Mouse (Mus musculus) left cerebral cortex, adult 9 months (tissue): ENCODE measurements around the gene Nbea.
"Not testable (repeated sequence)": the region's sequence is repeated elsewhere in the genome, so short reads cannot be mapped to it uniquely, and the experiment has no call there.

Experiments used
- DNase-seq, 2 experiments: peaks; one replicate each; pipeline ENCODE4 v3.0.0; 2022; ENCODE audit warnings: low spot score in 2 of 2

Nbea gene

DNA sequence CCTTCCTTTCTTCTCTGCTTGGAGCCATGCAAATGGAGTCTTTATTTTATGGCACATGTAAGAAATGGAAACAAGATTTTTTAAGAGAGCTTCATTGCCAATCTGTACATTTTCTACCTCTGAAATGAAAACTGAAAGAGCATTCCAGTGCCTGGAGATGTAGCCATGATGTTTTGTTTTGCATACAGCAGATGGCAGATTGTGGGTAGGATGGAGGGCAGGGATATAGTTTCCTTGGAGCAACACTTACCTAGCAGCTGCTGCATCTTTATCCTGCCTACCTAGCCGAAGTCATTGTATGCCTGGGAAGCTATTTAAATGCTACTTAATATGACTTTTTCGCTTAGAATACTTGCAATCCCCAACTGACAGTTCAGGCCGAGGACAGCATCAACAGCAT is 518.8 kb downstream of the Nbea start:
- DNase-seq = peak in 1 of 2 experiments; percentile 50

DNA sequence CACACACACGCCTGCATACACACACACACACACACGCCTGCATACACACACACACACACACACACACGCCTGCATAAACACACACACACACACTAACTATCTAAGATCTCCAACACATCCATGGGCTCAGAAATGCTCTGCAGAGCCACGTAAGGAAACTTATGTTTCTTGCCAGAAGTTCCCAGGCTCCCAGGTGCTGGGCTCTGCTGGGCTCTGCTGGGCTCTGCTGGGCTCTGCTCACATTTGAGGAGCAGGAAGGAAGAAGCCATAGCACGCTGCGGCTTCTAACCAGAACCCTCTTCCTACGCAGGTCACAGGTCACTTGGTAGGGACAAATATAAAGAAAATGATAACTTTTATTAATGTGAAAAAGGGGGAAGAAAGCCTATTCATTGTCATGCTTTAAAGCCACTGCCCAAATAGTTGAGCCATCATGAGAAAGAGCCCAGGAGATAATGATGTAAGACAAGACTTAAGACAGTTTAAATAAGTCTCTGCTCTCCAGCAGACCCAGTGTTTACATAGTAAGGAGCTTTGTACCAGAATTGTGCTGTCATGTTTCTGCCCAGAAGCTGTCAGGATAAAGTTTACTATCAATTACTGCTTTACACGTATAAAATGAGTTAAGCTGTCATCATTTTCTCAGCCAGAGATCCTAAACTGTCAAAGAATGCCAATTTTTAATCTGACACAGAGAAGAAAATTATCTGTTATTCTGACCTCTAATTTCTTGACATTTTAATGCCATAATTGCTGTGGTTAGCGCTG is 521.6 kb downstream of the Nbea start:
- no peak for DNase-seq

DNA sequence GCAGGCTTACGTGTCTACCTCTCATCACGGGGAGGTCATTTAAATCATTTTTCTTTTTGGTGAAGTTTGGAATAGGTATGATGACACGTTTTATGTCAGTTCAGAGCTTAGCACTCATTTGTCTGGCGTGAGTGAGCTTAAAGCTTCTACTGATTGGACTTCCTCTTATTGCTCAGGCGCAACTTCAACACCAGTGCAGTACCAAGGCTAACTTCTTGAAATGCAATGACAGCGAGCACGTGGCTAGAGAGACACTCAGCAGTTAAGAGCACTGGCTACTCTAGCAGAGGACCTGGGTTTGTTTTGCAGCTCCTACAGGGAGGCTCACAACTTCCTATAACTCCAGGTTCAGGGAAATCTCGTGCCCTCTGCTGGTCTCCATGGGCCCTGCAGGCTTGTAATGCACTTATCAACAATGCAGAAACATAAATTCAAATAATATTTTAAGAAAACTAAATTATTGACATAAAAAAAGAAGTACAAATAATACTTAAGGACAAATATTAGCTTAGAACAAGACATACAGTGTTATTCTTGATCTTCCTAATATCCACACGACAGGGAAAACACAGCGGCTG is 523.2 kb downstream of the Nbea start:
- DNase-seq = no peak

DNA sequence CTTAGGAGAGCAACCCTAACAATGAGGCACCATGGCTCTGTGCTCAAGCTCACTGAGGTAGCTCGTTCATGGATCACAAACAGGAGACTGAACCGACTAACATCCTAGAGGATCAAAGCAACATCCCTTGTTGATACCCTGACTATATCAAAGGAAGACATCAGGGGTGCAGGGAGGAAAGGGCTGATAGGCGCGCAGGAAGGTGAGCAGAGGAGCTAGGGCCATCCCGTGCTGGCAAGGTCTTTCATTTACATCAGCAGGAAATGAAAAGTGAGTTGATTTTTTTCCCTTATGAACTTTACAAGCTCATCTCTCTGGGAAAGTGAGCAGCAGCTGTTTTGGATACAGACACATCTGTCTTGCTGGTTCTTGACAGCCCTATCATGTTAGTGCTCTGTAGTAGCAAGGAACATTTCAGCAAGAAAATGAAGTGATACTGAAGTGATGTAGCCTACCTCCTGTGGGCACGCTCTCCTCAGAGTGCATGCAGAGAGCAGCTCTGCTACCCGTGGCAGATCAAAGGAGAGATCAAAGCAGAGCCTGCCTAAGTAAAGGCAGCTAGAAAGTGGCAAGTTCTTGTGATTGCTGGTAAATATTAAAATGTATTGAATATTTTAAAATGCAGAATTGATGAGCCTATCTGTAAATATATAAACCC is 523.8 kb downstream of the Nbea start:
- no peak for DNase-seq

DNA sequence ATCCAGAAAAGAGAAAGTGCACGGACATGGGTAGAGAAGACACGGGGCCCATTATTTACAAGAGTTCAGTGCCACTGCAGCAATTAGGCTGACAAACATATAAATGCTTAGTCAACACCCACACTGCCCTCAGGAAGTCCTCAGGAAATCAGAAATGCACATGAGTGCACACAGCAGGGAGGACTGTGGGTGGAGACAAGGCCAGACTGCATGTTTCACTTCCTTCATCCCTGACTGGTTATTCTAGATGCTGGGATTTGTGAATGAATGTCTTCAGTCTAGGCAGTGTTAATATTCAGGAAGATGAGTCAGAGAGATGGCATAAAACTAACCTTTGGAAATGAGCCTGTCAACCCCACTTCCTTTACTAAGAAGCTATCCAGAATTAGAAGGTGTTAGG is 531.2 kb downstream of the Nbea start:
- DNase-seq = no peak

DNA sequence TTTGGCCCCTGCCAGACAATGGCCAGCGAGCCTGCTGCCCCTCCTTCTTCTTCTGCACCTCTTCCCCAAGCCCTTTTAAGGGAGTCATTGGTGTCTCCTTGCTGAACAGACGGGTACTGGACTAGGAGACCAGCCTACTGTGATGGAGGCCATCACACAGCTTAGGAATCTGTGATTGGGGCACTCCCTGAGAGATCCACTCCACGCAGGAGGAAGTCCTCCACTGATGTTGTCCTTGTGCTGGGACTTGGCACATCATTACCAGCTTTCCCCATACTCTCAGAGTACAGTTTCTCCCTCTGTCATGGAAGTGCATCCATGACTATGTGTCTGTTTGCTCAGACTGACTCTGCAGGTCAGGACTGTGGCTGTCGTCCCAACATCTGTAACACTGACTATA is 531.6 kb downstream of the Nbea start:
- no peak for DNase-seq

DNA sequence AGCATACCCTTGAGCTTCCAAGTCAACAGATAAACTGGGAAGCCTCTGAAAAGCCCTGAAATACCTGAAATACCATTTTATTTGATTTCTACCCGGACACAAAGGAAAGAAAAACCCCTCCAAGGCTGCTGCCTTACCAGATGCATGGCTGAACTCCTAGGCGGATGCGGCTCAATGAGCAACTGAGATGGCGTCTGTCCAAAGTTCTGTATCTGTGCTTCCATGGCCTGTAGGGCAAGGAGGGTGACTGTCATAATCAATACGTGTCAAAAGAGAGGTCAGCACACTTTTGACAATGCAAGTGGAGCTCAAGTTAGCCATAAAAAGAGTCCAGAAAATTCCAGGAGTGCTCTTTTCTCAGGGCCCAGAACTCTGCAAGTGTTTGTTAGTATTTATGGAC is 534.0 kb downstream of the Nbea start:
- no peak for DNase-seq

DNA sequence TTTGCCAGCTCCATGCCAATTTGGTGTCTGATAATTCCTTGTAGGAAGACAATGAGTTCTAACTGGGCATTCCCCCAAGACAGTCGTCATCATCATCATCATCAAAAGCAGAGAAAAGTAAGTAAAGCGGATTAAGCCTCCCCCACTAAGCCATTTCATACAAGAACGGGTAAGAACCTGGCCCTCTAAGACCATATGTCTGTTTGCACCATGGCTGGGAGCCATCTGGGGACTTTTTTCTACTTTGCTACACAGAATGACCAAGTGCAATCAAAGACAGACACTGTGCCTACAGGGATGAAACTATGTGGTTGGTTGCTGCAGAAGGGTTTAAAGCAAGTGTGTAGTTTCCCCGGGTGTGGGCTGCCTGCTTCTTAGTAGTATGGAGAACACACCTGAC is 535.2 kb downstream of the Nbea start:
- DNase-seq = no peak

DNA sequence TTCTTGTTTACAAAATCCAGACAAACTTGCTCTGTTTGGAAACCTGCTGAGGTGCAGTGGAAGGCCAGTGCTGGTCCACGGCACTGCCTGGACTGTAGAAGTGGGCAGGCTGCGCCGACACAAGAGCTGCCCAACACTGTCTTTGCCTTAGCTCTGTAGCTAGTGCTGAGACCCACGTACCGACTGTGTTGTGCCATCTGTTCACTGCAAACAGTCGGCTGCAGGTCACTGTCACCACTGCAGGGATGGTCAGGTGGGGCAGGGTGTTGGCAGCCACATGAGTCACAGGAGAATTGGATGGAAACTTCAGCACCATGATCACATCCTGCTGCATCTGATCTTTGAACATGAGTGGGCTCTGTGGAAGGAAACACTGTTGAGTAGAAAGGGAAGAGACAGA is 536.3 kb downstream of the Nbea start:
- DNase-seq = no peak

DNA sequence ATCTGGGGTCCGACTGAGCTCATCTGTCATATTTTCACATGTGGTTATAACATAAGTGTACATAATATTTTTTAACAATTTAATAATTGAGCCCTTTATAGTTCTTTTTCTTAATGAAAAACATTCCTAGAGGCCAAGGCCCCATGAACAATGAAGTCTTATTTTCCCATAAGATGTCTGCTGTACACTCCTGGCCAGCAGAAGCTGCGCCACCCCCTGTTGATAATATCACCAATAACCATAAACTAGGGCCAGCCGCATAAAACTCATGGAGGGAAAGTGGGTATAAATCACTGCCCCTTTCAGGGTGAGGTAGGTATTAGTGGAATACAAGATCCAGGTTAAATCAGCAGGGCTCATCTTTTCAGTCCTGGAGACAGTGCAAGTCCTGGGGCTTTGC is 537.1 kb downstream of the Nbea start:
- no peak for DNase-seq

DNA sequence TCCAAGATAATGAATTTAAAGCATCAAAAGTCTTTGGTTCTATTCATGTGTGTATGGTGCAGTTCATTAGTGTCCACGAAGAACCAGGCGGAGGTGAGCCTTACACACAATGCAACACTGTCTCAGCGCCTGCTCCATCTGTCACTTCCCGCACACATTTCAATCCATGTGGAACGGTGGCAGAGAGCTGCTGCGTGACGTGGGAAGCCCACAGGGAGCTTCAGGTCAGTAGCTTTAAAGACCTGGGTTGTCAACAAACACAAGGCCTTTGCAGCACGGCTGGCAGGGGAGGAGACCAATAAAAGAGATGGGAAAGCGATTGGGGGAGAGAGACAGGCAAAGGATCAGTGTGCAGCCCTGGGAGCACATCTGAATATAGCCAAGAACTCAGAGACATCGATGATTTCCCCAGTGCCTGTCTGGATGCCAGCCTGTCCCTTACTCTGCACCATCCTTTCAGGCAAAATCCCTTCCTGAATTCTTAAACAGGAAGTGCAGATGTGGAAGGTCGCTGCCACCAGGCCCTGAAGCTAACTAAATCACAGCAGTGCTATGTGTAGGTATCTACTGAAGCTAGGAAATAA is 539.4 kb downstream of the Nbea start:
- no peak for DNase-seq

DNA sequence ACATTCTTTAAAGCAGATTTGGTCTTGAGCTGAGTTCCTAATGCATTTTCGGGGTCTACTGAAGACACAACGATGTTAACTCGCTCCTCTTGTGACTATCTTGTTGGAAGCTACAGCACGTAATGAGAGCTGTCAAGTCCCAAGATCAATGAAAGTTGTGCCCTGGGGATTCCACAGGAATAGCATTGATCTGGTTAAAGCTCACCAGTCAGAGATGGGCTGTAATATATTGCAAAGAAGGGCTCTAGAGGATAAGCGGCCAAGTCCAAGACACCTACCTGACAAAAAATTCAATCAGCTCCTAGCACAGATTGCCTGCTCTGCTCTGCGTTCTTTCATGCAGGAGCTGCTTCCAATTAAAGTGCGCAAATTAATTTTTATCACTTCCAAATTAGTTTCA is 545.8 kb downstream of the Nbea start:
- no peak for DNase-seq

DNA sequence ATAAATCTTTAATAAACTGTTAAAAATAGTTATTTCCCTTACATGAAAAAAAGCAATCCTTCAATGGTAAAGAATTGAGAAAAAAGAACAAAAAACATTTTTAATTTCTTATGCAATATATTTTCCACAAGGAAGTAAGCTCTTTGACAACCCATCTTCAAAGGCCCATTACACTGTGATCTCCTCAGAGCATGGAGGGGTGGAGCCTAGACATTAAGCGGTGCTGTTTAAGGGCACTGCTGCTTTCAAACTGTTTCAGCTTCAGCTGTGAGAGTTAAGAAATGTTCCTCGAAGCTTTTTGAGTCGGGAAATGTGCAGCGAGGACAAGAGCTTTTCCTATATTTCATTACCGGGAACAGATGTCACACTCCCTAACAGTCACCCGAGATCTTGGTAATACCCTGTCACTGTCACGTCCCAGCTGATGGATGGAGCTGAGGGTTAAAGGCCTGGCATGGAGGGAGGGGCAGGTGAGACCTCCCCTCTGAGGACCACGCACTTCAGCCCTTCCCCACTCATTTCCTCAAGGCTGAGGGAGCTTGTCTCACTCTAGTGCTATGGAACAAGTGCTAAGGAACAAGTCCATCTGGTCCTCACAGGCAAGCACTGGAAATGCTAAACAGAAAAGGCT is 547.8 kb downstream of the Nbea start:
- DNase-seq = no peak

DNA sequence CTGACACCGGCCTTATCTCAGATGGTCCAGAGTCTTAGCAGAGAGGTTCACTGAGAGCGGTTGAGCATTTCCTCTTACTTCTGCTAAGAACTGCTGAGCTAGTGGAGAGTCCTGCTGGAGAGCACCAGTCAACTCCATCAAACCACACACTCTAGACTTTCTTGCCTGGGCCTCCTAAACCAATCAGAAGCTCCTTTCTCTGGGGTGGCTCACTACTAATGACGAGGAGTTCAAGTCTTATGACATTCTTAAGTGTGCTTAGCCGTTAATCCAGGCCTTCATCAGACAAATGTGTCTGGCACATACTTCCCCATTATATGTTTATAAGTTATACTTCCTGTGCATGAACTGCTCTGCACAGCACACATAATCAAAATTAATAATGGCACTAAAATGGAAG is 556.4 kb downstream of the Nbea start:
- DNase-seq = no peak

DNA sequence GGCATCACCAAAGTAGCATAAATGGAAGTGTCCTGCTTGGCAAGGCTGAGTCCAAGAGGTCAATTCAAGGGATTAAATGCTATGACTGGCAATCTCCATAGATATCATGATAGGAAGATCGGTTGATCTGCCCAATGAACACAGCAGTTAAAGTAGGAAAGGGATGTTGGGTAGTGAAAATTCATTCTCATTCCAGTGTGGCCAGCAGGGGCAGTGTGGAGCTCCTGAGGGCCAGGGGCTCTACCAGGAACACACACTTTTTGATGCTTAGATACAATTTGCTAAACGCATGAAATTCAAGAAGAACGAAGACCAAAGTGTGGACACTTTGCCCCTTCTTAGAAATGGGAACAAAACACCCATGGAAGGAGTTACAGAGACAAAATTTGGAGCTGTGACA is 561.5 kb downstream of the Nbea start:
- not testable (repeated sequence) for DNase-seq

DNA sequence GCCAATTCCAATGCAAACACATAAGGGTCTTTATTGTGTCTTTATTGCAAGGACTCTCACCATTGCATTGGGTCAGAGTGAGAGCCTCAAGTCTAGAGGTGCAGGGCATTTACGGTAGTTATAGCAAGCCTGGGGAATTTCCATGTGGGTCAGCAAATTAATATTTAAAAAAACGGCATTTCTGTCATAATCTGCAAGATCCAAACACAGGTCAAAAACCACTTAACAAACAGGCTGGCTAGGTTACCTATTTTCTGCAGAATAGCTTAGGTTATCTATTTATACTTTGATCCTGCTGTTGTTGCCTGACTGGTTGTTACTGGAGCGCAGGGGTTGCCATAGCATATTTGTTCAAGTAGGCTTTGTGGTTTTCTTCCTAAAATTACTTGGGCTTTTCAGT is 565.1 kb downstream of the Nbea start:
- DNase-seq = no peak

DNA sequence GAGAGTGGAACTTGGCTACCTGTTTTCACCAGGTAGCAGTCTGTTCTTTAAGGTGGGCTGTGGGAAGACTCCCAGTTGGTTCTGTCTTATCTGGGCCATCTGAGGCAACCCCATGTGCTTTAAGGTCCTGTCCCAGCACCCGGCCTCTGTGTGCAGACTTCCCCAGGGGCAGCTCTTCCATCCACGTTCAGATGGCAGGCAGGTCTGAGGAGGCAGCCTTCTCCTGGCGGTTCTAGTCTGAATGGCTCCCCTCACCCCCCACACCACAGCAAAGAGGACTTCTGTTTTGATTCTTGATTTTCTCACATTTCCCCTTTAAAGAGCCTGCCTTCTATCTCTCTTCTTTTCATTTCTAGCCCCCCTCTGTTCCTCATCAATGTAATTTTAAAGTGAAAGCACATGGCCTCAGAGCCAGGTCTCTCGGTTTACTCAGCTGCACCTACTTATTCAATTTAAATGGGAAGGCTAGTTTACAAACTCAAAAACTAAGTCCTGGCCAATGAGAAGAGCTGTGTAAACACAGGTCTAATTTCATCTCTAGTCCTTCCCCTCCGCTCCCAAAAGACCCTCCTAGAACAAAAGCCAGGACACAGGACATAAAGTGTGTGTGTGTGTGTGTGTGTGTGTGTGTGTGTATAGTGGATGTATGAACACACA is 570.9 kb downstream of the Nbea start:
- DNase-seq = no peak

DNA sequence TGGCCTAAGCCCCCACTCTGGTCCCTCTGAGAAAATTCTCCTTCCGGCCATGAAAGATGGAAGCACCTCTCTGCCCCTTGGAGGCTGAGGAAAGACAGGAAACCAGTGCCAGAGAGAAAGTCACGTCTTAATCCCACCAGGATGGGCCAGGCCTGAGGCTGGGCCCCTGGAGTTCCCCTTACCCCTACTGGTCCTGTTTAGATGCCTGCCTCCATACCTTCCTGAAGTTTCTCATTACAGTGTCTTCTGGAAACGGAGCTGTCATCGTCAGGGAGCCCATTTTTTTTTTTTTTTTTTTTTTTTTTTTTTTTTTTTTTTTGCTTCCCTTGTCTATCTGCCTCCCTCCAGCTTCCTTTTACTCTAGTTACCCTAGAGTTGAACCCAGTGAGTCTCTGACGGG is 571.5 kb downstream of the Nbea start:
- DNase-seq = no peak

DNA sequence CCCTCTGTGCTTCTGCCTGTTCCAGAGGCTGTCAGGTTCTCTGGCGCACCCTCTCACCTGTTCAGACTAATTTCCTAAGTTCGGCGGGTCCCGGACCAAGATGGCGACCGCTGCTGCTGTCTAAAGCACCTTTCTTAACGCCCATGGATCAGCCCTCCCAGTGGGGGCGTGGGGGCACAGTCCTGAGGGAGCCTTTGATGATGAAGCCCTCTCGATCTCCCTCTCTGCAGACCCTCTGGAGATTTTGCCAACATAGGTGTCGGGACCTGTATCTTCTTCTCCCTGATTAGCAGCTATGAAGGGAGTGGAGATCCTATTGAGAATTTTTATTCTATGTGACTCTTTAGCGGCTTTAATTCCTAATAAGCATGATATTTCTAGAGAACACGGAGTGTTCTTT is 573.3 kb downstream of the Nbea start:
- no peak for DNase-seq

DNA sequence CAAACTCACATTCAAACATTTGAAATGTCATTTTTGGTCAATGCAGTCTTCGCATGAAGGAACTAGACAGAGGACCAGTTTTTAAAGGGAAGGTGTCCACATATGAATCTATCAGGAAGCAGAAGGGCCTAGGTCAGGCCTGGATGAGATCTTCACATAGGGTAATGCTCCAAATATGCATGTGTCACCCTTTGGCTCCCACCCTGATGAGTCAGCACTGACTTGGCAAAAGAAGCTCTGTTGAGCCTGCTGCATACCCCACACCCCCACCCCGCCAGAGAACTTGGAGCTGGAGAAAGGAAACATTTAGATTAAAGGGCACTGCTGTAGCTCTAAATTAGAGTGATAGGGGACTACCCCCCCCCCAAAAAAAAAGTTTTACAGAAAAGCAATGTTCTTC is 583.2 kb downstream of the Nbea start:
- no peak for DNase-seq

DNA sequence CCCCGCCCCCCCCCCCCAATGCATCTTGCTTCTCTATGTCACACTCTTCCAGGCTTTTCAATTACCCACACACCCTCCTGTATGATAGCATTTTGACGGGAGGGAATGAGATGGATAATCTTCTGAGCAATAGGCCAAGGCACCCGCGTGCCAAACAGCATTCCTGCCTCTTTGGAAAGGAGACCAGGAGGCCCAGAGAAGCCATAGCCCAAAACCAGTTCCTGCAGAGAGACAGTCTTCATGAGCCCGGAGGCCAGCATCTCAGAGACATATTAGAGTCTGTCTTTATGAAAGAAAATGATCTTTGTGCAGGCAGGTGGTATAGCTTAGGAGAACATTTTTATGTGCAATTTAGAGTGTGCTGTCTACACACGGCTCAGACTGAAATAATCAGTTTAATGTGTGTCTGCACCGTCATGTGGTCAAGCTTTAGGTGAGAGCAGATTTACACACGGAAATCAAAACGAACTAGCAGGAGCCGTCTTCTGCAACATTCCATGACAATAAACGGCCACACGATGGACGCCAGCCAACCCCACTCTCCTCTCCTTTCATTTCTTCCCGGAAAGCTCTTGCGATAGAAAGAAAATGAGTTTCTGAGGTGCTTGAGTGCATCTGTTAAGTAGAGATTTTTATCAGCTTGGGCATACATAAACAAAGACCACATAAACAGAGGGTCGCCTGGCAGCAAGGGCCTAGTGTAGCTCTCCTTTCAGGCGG is 584.0 kb downstream of the Nbea start:
- DNase-seq = no peak
